Mouse (Mus musculus) G1E (cell line): ENCODE data around the gene Olfr490. TPM values are rescaled to one million over a fixed set of nuclear protein-coding genes. Genes with fewer than 3 reads are reported as not detected.

Experiments used
- ATAC-seq: 2 replicates; pipeline ENCODE4 v1.8.0; 2016; ENCODE audit warnings: mild to moderate bottlenecking; ENCODE audit not compliant: insufficient number of reproducible peaks, poor library complexity, low FRiP score, severe bottlenecking; ENCODE audit errors: extremely low read depth
- DNase-seq: peaks from one replicate; pipeline ENCODE4 v3.0.0; 2012; ENCODE audit warnings: low spot score
- H3K27me3 ChIP-seq: 2 replicates; pipeline ENCODE4 v1.6.1; 2012; ENCODE audit warnings: mild to moderate bottlenecking, low read length, inconsistent platforms; ENCODE audit not compliant: insufficient read depth
- H3K36me3 ChIP-seq: replicated peaks from 2 replicates; pipeline ENCODE3; 2012; ENCODE audit warnings: mild to moderate bottlenecking, inconsistent platforms
- H3K4me1 ChIP-seq: 2 replicates; pipeline ENCODE4 v1.6.1; 2012; ENCODE audit warnings: low read depth, low read length, inconsistent platforms, mixed read lengths; ENCODE audit not compliant: insufficient read depth
- H3K4me3 ChIP-seq: 2 replicates; pipeline ENCODE4 v1.5.1; 2012; ENCODE audit warnings: low read depth, mild to moderate bottlenecking, inconsistent platforms, low read length, moderate library complexity, mixed read lengths
- H3K9me3 ChIP-seq: replicated peaks from 2 replicates; pipeline ENCODE4 v1.6.1; 2012; ENCODE audit warnings: inconsistent platforms
- CTCF ChIP-seq: IDR thresholded peaks from 2 replicates; pipeline ENCODE4 v1.5.1; 2012; ENCODE audit warnings: low read depth, low read length, inconsistent platforms, mixed read lengths
- GATA1 ChIP-seq: IDR thresholded peaks from 2 replicates; pipeline ENCODE4 v1.6.1; 2012; ENCODE audit warnings: borderline replicate concordance, low read length, inconsistent platforms, mixed read lengths
- GATA2 ChIP-seq: IDR thresholded peaks from 2 replicates; pipeline ENCODE4 v1.6.1; 2012; ENCODE audit warnings: low read depth, low read length, inconsistent platforms, borderline replicate concordance
- POLR2AphosphoS5 ChIP-seq: IDR thresholded peaks from 2 replicates; pipeline ENCODE4 v1.6.1; 2012; ENCODE audit warnings: low read depth, low read length, inconsistent platforms; ENCODE audit not compliant: insufficient replicate concordance
- TAL1 ChIP-seq: conservative IDR thresholded peaks from 2 replicates; pipeline ENCODE4 v1.6.1; 2012; ENCODE audit warnings: low read depth, low read length, inconsistent platforms, mixed read lengths
- polyA plus RNA-seq: library from polyadenylated mRNA; stranded (reverse); fragments of >175 nt; gene quantifications from 2 replicates; pipeline ENCODE4 v1.2.3, GENCODE M21; 2012
- total RNA-seq, 2 experiments: library from RNA; stranded (forward) in 1 of 2; stranded (reverse) in 1 of 2; fragments of 200-1000 nt in 1 of 2; fragments of >200 nt in 1 of 2; fragmentation: Nextera tagmentation in 1 of 2; gene quantifications; 2 replicates each; pipeline ENCODE4 v1.2.3; 2014 to 2017

The Olfr490 gene
- total RNA-seq (2014; fragmentation: Nextera tagmentation) (not detected in 2 replicates), total RNA-seq (2017) (0.11 TPM in 1 of 2 replicates, not detected in the other), polyA plus RNA-seq (not detected in 2 replicates)

DNA sequence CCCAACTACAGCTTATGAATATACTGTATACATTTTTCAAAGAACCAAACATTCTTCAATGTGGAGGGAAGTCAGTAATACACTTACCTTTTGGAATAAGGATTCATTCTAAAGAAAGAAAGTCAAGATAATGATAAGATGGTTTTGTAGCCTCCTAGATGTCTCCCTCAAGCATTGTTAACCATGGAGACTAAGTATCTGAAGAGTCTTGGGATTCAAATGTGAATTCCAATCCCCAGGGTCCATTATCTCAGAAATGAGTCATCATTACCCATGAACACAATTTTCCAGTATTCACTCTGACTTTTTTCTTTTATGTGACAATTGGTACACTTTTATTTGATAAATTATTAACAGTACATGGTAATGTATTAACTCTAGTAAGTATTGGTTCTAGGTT is at the start of gene Olfr490:
Gene Olfr490 (minus strand): TSS at position 101 of the 400 bp plus-strand sequence.
- Histone ChIP-seq H3K36me3 (no peaks in the 10 kb centered on the region), H3K27me3 (no peaks in the 10 kb centered on the region), H3K9me3 (no peaks in the 10 kb centered on the region), H3K4me3 (no peak within 1 kb of the TSS), H3K4me1 (no peaks in the 10 kb centered on the region)
- no peak for TF ChIP-seq TAL1
- TF ChIP-seq GATA2 = no peak
- no peak for TF ChIP-seq CTCF
- no peak for TF ChIP-seq GATA1
- no peak for TF ChIP-seq POLR2AphosphoS5
- no peak for DNase-seq
- no peak for ATAC-seq

DNA sequence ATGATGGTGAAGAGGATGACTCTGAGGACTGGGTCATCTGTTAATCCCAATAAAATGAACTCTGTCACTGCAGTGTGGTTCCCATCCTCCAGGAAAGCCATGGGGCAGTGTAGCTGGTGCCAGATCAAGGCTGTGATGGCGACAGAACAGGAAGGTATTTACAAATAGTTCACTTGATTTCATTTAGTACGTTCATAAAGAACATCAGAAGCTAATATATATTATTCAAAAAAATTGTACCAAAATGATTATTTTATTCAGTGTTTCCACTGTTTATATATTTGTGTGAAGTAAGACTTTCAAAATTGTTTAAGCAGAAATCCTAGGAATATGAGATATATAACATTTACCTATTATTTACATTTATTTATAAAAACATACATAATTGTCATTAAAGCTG is 34.8 kb upstream of the Olfr490 start, which contains the start of gene Olfr492:
Gene Olfr492 (minus strand): TSS at position 101 of the 400 bp plus-strand sequence.
- Histone ChIP-seq H3K9me3 (peaks cover 2% of the 10 kb centered on the region; the same call in 1 of the 2 replicates), H3K27me3 (no peaks in the 10 kb centered on the region), H3K36me3 (no peaks in the 10 kb centered on the region), H3K4me1 (no peaks in the 10 kb centered on the region), H3K4me3 (no peak within 1 kb of the TSS)
- ATAC-seq (no peak), DNase-seq (no peak)
- TF ChIP-seq TAL1 (no peak), CTCF (no peak)

DNA sequence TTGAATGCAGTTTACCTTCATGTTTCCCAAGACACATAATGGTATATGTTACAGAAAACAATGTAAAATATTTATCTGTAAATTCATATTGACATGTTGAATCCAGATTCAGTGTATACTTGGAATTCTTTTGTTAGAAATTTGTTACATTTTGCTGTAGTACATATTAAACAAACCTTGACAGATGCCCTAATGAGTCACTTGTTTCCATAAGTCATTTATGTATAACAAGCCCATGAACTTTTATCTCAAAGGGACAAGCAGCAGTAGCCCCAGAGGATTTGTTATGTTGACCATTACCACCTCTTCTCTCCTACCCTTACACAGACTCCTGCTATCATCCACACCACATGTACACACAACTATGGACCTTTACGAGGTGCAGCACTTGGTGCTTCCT is 24.4 kb upstream of the Olfr490 start, which contains the start of gene Olfr491:
Gene Olfr491 (plus strand): TSS at position 301 of the 400 bp plus-strand sequence.
- no peaks in the 10 kb centered on the region for H3K27me3 ChIP-seq

DNA sequence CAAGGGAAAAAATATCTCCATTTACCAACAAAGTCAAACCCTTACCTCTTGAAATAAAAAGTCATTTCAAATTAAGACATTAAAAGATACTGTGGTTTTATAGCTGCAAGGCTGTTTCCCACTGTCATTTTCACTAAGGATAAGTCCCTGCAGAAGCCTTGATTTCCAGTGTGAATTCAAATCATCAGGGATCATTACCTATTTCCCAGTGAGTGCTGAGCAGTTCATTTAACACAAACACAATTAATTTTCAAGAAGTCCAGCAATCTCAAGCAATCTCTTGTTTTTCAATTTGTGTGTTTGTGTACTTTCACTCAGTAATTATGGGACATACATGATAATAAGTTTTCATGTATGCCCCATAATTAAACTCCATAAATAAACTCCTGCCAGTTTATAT is 30.5 kb downstream of the Olfr490 start, which contains the start of gene Olfr488:
Gene Olfr488 (minus strand): TSS at position 101 of the 400 bp plus-strand sequence.
- Histone ChIP-seq H3K4me1 (no peaks in the 10 kb centered on the region), H3K36me3 (no peaks in the 10 kb centered on the region), H3K4me3 (no peak within 1 kb of the TSS), H3K27me3 (no peaks in the 10 kb centered on the region), H3K9me3 (peaks cover 2% of the 10 kb centered on the region; the same call in 1 of the 2 replicates)
- DNase-seq = no peak
- no peak for TF ChIP-seq TAL1
- no peak for TF ChIP-seq GATA2
- TF ChIP-seq POLR2AphosphoS5 = no peak
- TF ChIP-seq GATA1 = no peak
- ATAC-seq = no peak

More for the DNA sequence above, 24.4 kb upstream of the Olfr490 start, which contains the start of gene Olfr491:
- H3K4me1 ChIP-seq = no peaks in the 10 kb centered on the region
- H3K36me3 ChIP-seq = no peaks in the 10 kb centered on the region
- TF ChIP-seq POLR2AphosphoS5 = no peak
- ATAC-seq = no peak
- no peak within 1 kb of the TSS for H3K4me3 ChIP-seq
- no peak for DNase-seq
- H3K9me3 ChIP-seq = peaks cover 3% of the 10 kb centered on the region

Other genes starting within 250 kb of the Olfr490 start
- gene Olfr479, start 238.2 kb downstream of the Olfr490 start, total RNA-seq (2014; fragmentation: Nextera tagmentation) = not detected in 2 replicates
- 0.17 and 0.55 TPM in 2 replicates for gene Olfr479, start 238.2 kb downstream of the Olfr490 start, total RNA-seq (2017)
- gene Olfr479, start 238.2 kb downstream of the Olfr490 start, polyA plus RNA-seq = not detected in 2 replicates
- not detected in 2 replicates for gene Olfr480, start 221.6 kb downstream of the Olfr490 start, total RNA-seq (2014; fragmentation: Nextera tagmentation)
- not detected in 2 replicates for gene Olfr480, start 221.6 kb downstream of the Olfr490 start, total RNA-seq (2017)
- not detected in 2 replicates for gene Olfr480, start 221.6 kb downstream of the Olfr490 start, polyA plus RNA-seq
- gene Olfr481, start 209.1 kb downstream of the Olfr490 start, total RNA-seq (2014; fragmentation: Nextera tagmentation) = not detected in 2 replicates
- gene Olfr481, start 209.1 kb downstream of the Olfr490 start, total RNA-seq (2017) = 0.23 and 0.76 TPM in 2 replicates
- gene Olfr481, start 209.1 kb downstream of the Olfr490 start, polyA plus RNA-seq = not detected in 2 replicates
- not detected in 2 replicates for gene Olfr482, start 191.3 kb downstream of the Olfr490 start, total RNA-seq (2014; fragmentation: Nextera tagmentation)
- gene Olfr482, start 191.3 kb downstream of the Olfr490 start, total RNA-seq (2017) = 0.17 and 0.22 TPM in 2 replicates
- gene Olfr482, start 191.3 kb downstream of the Olfr490 start, polyA plus RNA-seq = not detected in 2 replicates
- gene Olfr483, start 188.1 kb downstream of the Olfr490 start, total RNA-seq (2014; fragmentation: Nextera tagmentation) = not detected in 2 replicates
- not detected in 2 replicates for gene Olfr483, start 188.1 kb downstream of the Olfr490 start, total RNA-seq (2017)
- gene Olfr483, start 188.1 kb downstream of the Olfr490 start, polyA plus RNA-seq = not detected in 2 replicates
- gene Olfr484, start 161.5 kb downstream of the Olfr490 start, total RNA-seq (2014; fragmentation: Nextera tagmentation) = not detected in 2 replicates
- gene Olfr484, start 161.5 kb downstream of the Olfr490 start, total RNA-seq (2017) = 0.11 and 0.17 TPM in 2 replicates
- gene Olfr484, start 161.5 kb downstream of the Olfr490 start, polyA plus RNA-seq = not detected in 2 replicates
- gene Olfr485, start 129.1 kb downstream of the Olfr490 start, total RNA-seq (2014; fragmentation: Nextera tagmentation) = not detected in 2 replicates
- not detected in 2 replicates for gene Olfr485, start 129.1 kb downstream of the Olfr490 start, total RNA-seq (2017)
- gene Olfr485, start 129.1 kb downstream of the Olfr490 start, polyA plus RNA-seq = not detected in 2 replicates
- gene Olfr486, start 116.2 kb downstream of the Olfr490 start, total RNA-seq (2014; fragmentation: Nextera tagmentation) = not detected in 2 replicates
- gene Olfr486, start 116.2 kb downstream of the Olfr490 start, total RNA-seq (2017) = not detected in 2 replicates
- not detected in 2 replicates for gene Olfr486, start 116.2 kb downstream of the Olfr490 start, polyA plus RNA-seq
- gene Olfr487, start 74.3 kb downstream of the Olfr490 start, total RNA-seq (2014; fragmentation: Nextera tagmentation) = not detected in 2 replicates
- gene Olfr487, start 74.3 kb downstream of the Olfr490 start, total RNA-seq (2017) = 0.06 and 0.11 TPM in 2 replicates
- not detected in 2 replicates for gene Olfr487, start 74.3 kb downstream of the Olfr490 start, polyA plus RNA-seq
- not detected in 2 replicates for gene Olfr488, start 30.6 kb downstream of the Olfr490 start, total RNA-seq (2014; fragmentation: Nextera tagmentation)
- gene Olfr488, start 30.6 kb downstream of the Olfr490 start, total RNA-seq (2017) = 0.05 and 0.12 TPM in 2 replicates
- not detected in 2 replicates for gene Olfr488, start 30.6 kb downstream of the Olfr490 start, polyA plus RNA-seq
- gene Olfr491, start 24.5 kb upstream of the Olfr490 start, total RNA-seq (2014; fragmentation: Nextera tagmentation) = not detected in 2 replicates
- not detected in 2 replicates for gene Olfr491, start 24.5 kb upstream of the Olfr490 start, total RNA-seq (2017)
- gene Olfr491, start 24.5 kb upstream of the Olfr490 start, polyA plus RNA-seq = not detected in 2 replicates
- gene Olfr492, start 34.7 kb upstream of the Olfr490 start, total RNA-seq (2014; fragmentation: Nextera tagmentation) = not detected in 2 replicates
- 0.16 TPM in 1 of 2 replicates, not detected in the other for gene Olfr492, start 34.7 kb upstream of the Olfr490 start, total RNA-seq (2017)
- gene Olfr492, start 34.7 kb upstream of the Olfr490 start, polyA plus RNA-seq = not detected in 2 replicates
- not detected in 2 replicates for gene Olfr493, start 58.0 kb upstream of the Olfr490 start, total RNA-seq (2014; fragmentation: Nextera tagmentation)
- not detected in 2 replicates for gene Olfr493, start 58.0 kb upstream of the Olfr490 start, total RNA-seq (2017)
- not detected in 2 replicates for gene Olfr493, start 58.0 kb upstream of the Olfr490 start, polyA plus RNA-seq
- gene Olfr494, start 76.4 kb upstream of the Olfr490 start, total RNA-seq (2014; fragmentation: Nextera tagmentation) = not detected in 2 replicates
- gene Olfr494, start 76.4 kb upstream of the Olfr490 start, total RNA-seq (2017) = 0.44 TPM in 1 of 2 replicates, not detected in the other
- gene Olfr494, start 76.4 kb upstream of the Olfr490 start, polyA plus RNA-seq = not detected in 2 replicates
- not detected in 2 replicates for gene Olfr495, start 104.2 kb upstream of the Olfr490 start, total RNA-seq (2014; fragmentation: Nextera tagmentation)
- 0.12 and 0.16 TPM in 2 replicates for gene Olfr495, start 104.2 kb upstream of the Olfr490 start, total RNA-seq (2017)
- gene Olfr495, start 104.2 kb upstream of the Olfr490 start, polyA plus RNA-seq = not detected in 2 replicates
- gene Olfr497, start 131.5 kb upstream of the Olfr490 start, total RNA-seq (2014; fragmentation: Nextera tagmentation) = not detected in 2 replicates
- 0.05 and 0.12 TPM in 2 replicates for gene Olfr497, start 131.5 kb upstream of the Olfr490 start, total RNA-seq (2017)
- not detected in 2 replicates for gene Olfr497, start 131.5 kb upstream of the Olfr490 start, polyA plus RNA-seq
- gene Olfr498, start 176.4 kb upstream of the Olfr490 start, total RNA-seq (2014; fragmentation: Nextera tagmentation) = not detected in 2 replicates
- 0.27 TPM in 1 of 2 replicates, not detected in the other for gene Olfr498, start 176.4 kb upstream of the Olfr490 start, total RNA-seq (2017)
- gene Olfr498, start 176.4 kb upstream of the Olfr490 start, polyA plus RNA-seq = not detected in 2 replicates
- gene Olfr502, start 236.1 kb upstream of the Olfr490 start, total RNA-seq (2014; fragmentation: Nextera tagmentation) = not detected in 2 replicates
- gene Olfr502, start 236.1 kb upstream of the Olfr490 start, total RNA-seq (2017) = 0.16 TPM in 1 of 2 replicates, not detected in the other
- not detected in 2 replicates for gene Olfr502, start 236.1 kb upstream of the Olfr490 start, polyA plus RNA-seq